Comparison of ENCODE assay signal across 8 mouse cellular contexts in genomic region chr11:63213043-63213442, GRCm38 (mm10).
A peak's percentile ranks its signal among the peaks of the same experiment; 100 is the strongest.
DNase-seq lines count a peak whose midpoint lies in the region; ATAC-seq and TF ChIP-seq lines count a peak whose summit lies in the region.

No protein-coding gene starts in this region.

- ATAC-seq in intestine, embryonic 14.5 days (replicated peaks; ENCODE audit: low FRiP score, low TSS enrichment, low read depth): no peak
- ATAC-seq in intestine, embryonic 16.5 days: no peak
- ATAC-seq in kidney, postnatal 0 days (replicated peaks; ENCODE audit: low FRiP score, low read depth): no peak; the same call in 1 of the 2 replicates
- ATAC-seq in liver, embryonic 11.5 days (replicated peaks; ENCODE audit: low FRiP score): no peak

- WGBS in intestine, embryonic 14.5 days: 20% methylated on average over 6 of the region's 6 CpGs
- WGBS in intestine, embryonic 16.5 days: 12% methylated on average over 6 of the region's 6 CpGs
- WGBS in kidney, postnatal 0 days: 14% methylated on average over 6 of the region's 6 CpGs
- WGBS in liver, embryonic 11.5 days: 11% methylated on average over 6 of the region's 6 CpGs
- WGBS in olfactory bulb, adult 2 months: 16% methylated on average over 6 of the region's 6 CpGs
- WGBS in thymus, adult 2 months: 16% methylated on average over 6 of the region's 6 CpGs

- H3K36me3 ChIP-seq in intestine, embryonic 14.5 days (ENCODE audit: control insufficient read depth, insufficient read depth, low read length): no peaks in the 10 kb centered on the region
- H3K36me3 ChIP-seq in intestine, embryonic 16.5 days (ENCODE audit: control insufficient read depth, insufficient read depth, low read length): no peaks in the 10 kb centered on the region
- H3K36me3 ChIP-seq in kidney, postnatal 0 days (ENCODE audit: insufficient read depth, low read length): no peaks in the 10 kb centered on the region
- H3K36me3 ChIP-seq in liver, embryonic 11.5 days (ENCODE audit: control insufficient read depth, insufficient read depth, low read length): no peaks in the 10 kb centered on the region
- H3K36me3 ChIP-seq in thymus, adult 2 months (ENCODE audit: control insufficient read depth, insufficient read depth, low read length): no peaks in the 10 kb centered on the region

- H3K4me2 ChIP-seq in intestine, embryonic 14.5 days (ENCODE audit: low read length): no peak overlapping the region
- no peak overlapping the region for H3K4me2 ChIP-seq in intestine, embryonic 16.5 days (ENCODE audit: low read depth, low read length)
- H3K4me2 ChIP-seq in kidney, postnatal 0 days (ENCODE audit: low read length): no peak overlapping the region
- no peak overlapping the region for H3K4me2 ChIP-seq in liver, embryonic 11.5 days

- H3K4me1 ChIP-seq in intestine, embryonic 14.5 days (replicated peaks; ENCODE audit: control insufficient read depth, insufficient read depth, low read length): no peaks in the 10 kb centered on the region; the same call in 1 of the 2 replicates
- H3K4me1 ChIP-seq in intestine, embryonic 16.5 days (ENCODE audit: control insufficient read depth, insufficient read depth, low read length): no peaks in the 10 kb centered on the region
- H3K4me1 ChIP-seq in kidney, postnatal 0 days (replicated peaks; ENCODE audit: insufficient read depth, low read length): no peaks in the 10 kb centered on the region
- H3K4me1 ChIP-seq in liver, embryonic 11.5 days (replicated peaks; ENCODE audit: control insufficient read depth, insufficient read depth, low read length): no peaks in the 10 kb centered on the region
- H3K4me1 ChIP-seq in olfactory bulb, adult 2 months (ENCODE audit: control insufficient read depth, insufficient read depth, low read length): no peaks in the 10 kb centered on the region
- H3K4me1 ChIP-seq in thymus, adult 2 months (replicated peaks; ENCODE audit: control insufficient read depth, insufficient read depth, low read length): no peaks in the 10 kb centered on the region

- H3K27ac ChIP-seq in intestine, embryonic 14.5 days (ENCODE audit: low read depth): no peak overlapping the region
- H3K27ac ChIP-seq in intestine, embryonic 16.5 days (ENCODE audit: low read length): no peak overlapping the region
- no peak overlapping the region for H3K27ac ChIP-seq in kidney, postnatal 0 days
- no peak overlapping the region for H3K27ac ChIP-seq in liver, embryonic 11.5 days (ENCODE audit: low read depth, low read length)
- H3K27ac ChIP-seq in olfactory bulb, adult 2 months (ENCODE audit: insufficient read depth, low read depth, low read length): no peak overlapping the region
- H3K27ac ChIP-seq in thymus, adult 2 months (ENCODE audit: control insufficient read depth, insufficient read depth, low read length): no peak overlapping the region

- peak; percentile 96 for DNase-seq in intestine, embryonic 14.5 days (ENCODE audit: low spot score)
- DNase-seq in cerebellum, adult 9-10 months: peak; percentile 58
- peak; percentile 33 to 84 for DNase-seq in frontal cortex, postnatal 14 days (ENCODE audit: low spot score in 2 of 2)
- DNase-seq in kidney, postnatal 0 days (ENCODE audit: low spot score): peak; percentile 78
- DNase-seq in liver, embryonic 11.5 days (ENCODE audit: low spot score): peak; percentile 67
- peak; percentile 71 for DNase-seq in thymus, adult 2 months

- no peak overlapping the region for H3K9ac ChIP-seq in intestine, embryonic 14.5 days (ENCODE audit: low read length)
- no peak overlapping the region for H3K9ac ChIP-seq in intestine, embryonic 16.5 days (ENCODE audit: low read depth, low read length)
- H3K9ac ChIP-seq in kidney, postnatal 0 days (ENCODE audit: low read depth, low read length): no peak overlapping the region
- H3K9ac ChIP-seq in liver, embryonic 11.5 days (ENCODE audit: low read depth, low read length): no peak overlapping the region

- no peaks in the 10 kb centered on the region for H3K9me3 ChIP-seq in intestine, embryonic 14.5 days (ENCODE audit: control insufficient read depth, low read length)
- no peaks in the 10 kb centered on the region for H3K9me3 ChIP-seq in intestine, embryonic 16.5 days (ENCODE audit: control insufficient read depth, low read length)
- H3K9me3 ChIP-seq in kidney, postnatal 0 days (replicated peaks; ENCODE audit: low read length): no peaks in the 10 kb centered on the region
- H3K9me3 ChIP-seq in liver, embryonic 11.5 days (ENCODE audit: control insufficient read depth, low read length): no peaks in the 10 kb centered on the region

- TF ChIP-seq CTCF in kidney, postnatal 0 days (IDR thresholded peaks at IDR 0.05; ENCODE audit: low read depth): peak; percentile 95
- TF ChIP-seq CTCF in olfactory bulb, adult 2 months (IDR thresholded peaks at IDR 0.05; ENCODE audit: insufficient read depth, low read depth, low read length): peak; percentile 73; the same call in 1 of the 2 replicates
- peak; percentile 74; the same call in 1 of the 2 replicates for TF ChIP-seq CTCF in thymus, adult 2 months (IDR thresholded peaks at IDR 0.05; ENCODE audit: borderline replicate concordance, control insufficient read depth, extremely low read depth, insufficient read depth, low read length, poor library complexity)

- no peak overlapping the region for H3K4me3 ChIP-seq in intestine, embryonic 14.5 days (ENCODE audit: low read depth, low read length)
- no peak overlapping the region for H3K4me3 ChIP-seq in intestine, embryonic 16.5 days (ENCODE audit: low read length)
- H3K4me3 ChIP-seq in kidney, postnatal 0 days (replicated peaks; ENCODE audit: low read depth, low read length): no peak overlapping the region
- H3K4me3 ChIP-seq in liver, embryonic 11.5 days (ENCODE audit: low read depth, low read length): no peak overlapping the region
- no peak overlapping the region for H3K4me3 ChIP-seq in olfactory bulb, adult 2 months (ENCODE audit: insufficient read depth, low read depth, low read length)
- no peak overlapping the region for H3K4me3 ChIP-seq in thymus, adult 2 months (ENCODE audit: control insufficient read depth, insufficient read depth, low read length)

- no peak for TF ChIP-seq POLR2A in olfactory bulb, adult 2 months (IDR thresholded peaks at IDR 0.05; ENCODE audit: insufficient read depth, low read depth, low read length)
- TF ChIP-seq POLR2A in thymus, adult 2 months (IDR thresholded peaks at IDR 0.05; ENCODE audit: control insufficient read depth, extremely low read depth, insufficient read depth, low read length, poor library complexity): no peak

- H3K27me3 ChIP-seq in intestine, embryonic 14.5 days (replicated peaks; ENCODE audit: control insufficient read depth, insufficient read depth, low read length): 0 out of 2 replicates have a peak, but pooled peaks cover 2% of the 10 kb centered on the region
- H3K27me3 ChIP-seq in intestine, embryonic 16.5 days (replicated peaks; ENCODE audit: control insufficient read depth, insufficient read depth, low read length): no peaks in the 10 kb centered on the region
- H3K27me3 ChIP-seq in kidney, postnatal 0 days (ENCODE audit: insufficient read depth, low read length): no peaks in the 10 kb centered on the region
- H3K27me3 ChIP-seq in liver, embryonic 11.5 days (replicated peaks; ENCODE audit: control insufficient read depth, insufficient read depth, low read length): no peaks in the 10 kb centered on the region
- no peaks in the 10 kb centered on the region for H3K27me3 ChIP-seq in thymus, adult 2 months (ENCODE audit: control insufficient read depth, insufficient read depth, low read length)
